Mouse (Mus musculus): ENCODE results near the gene Gm5538. TPM values are rescaled to one million over a fixed set of nuclear protein-coding genes. Genes with fewer than 3 reads are reported as not detected.

Gm5538 gene
- polyA plus RNA-seq (2012; ENCODE audit: insufficient read depth, insufficient read length, missing spikeins): not detected in 2 replicates

GRCm38 (mm10) chr3:59729490-59729889 lies at the start of gene Gm5538:
TSS of gene Gm5538 (plus strand) at chr3:59729790.
- no peak within 1 kb of the TSS for H3K4me3 ChIP-seq (ENCODE audit: insufficient read depth, low read depth, low read length)

GRCm38 (mm10) chr3:59697391-59697790 lies 32.2 kb upstream of the Gm5538 start:
- Histone ChIP-seq H3K4me3 (ENCODE audit: insufficient read depth, low read depth, low read length) (no peak overlapping the region), H3K4me1 (ENCODE audit: control insufficient read depth, insufficient read depth, insufficient read length, low read length) (no peaks in the 10 kb centered on the region), H3K27ac (replicated peaks; ENCODE audit: low read depth, low read length) (no peak overlapping the region)

More at GRCm38 (mm10) chr3:59729490-59729889, at the start of gene Gm5538:
- H3K4me1 ChIP-seq (ENCODE audit: control insufficient read depth, insufficient read depth, insufficient read length, low read length): no peaks in the 10 kb centered on the region
- no peak within 1 kb of the TSS for H3K27ac ChIP-seq (replicated peaks; ENCODE audit: low read depth, low read length)

GRCm38 (mm10) chr3:59702614-59703110 lies 26.9 kb upstream of the Gm5538 start:
- no peak overlapping the region for H3K4me3 ChIP-seq (ENCODE audit: insufficient read depth, low read depth, low read length)
- H3K27ac ChIP-seq (replicated peaks; ENCODE audit: low read depth, low read length): no peak overlapping the region
- no peaks in the 10 kb centered on the region for H3K4me1 ChIP-seq (ENCODE audit: control insufficient read depth, insufficient read depth, insufficient read length, low read length)

- no peak overlapping the region for H3K4me3 ChIP-seq (ENCODE audit: insufficient read depth, low read depth, low read length)
- no peak overlapping the region for H3K27ac ChIP-seq (replicated peaks; ENCODE audit: low read depth, low read length)
- no peaks in the 10 kb centered on the region for H3K4me1 ChIP-seq (ENCODE audit: control insufficient read depth, insufficient read depth, insufficient read length, low read length)
Observed at GRCm38 (mm10) chr3:59739866-59740265, 10.3 kb downstream of the Gm5538 start.

- Histone ChIP-seq H3K4me1 (ENCODE audit: control insufficient read depth, insufficient read depth, insufficient read length, low read length) (no peaks in the 10 kb centered on the region), H3K27ac (replicated peaks; ENCODE audit: low read depth, low read length) (no peak overlapping the region), H3K4me3 (ENCODE audit: insufficient read depth, low read depth, low read length) (no peak overlapping the region)
Observed at GRCm38 (mm10) chr3:59744181-59744580, 14.6 kb downstream of the Gm5538 start.

Other genes starting within 250 kb of the Gm5538 start
- gene Gm8298, start 131.3 kb downstream of the Gm5538 start, polyA plus RNA-seq (2012; ENCODE audit: insufficient read depth, insufficient read length, missing spikeins): not detected in 2 replicates
- gene C130079G13Rik, start 195.4 kb downstream of the Gm5538 start, polyA plus RNA-seq (2012; ENCODE audit: insufficient read depth, insufficient read length, missing spikeins): not detected in 2 replicates